Mouse (Mus musculus): ENCODE measurements around the gene Plod2.

DNA sequence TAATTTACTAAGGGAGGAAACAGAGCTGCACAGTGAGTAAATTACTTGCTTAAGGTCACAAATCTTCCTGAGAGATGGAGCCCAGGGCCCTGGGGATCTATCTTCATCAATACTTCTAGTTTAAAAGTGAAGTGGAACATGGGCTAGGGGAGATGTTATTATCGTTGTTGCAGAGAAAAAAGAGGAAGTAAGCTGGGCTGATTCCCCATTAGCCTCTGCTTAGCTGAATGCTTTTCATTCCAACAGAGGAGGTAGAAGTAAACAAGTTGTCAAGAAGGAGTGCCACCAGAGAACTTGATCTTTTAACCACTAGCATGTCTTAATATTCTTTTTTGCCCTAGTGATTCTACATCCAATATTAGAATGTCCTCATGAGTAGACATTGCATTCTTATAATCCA, 99.7 kb downstream of the Plod2 start:
- TF ChIP-seq POLR2A (IDR thresholded peaks at IDR 0.05; ENCODE audit: insufficient read depth, low read length) (no peak), CTCF (IDR thresholded peaks at IDR 0.05; ENCODE audit: low read depth, low read length) (no peak)
